Mouse (Mus musculus): Measurements from ENCODE around the gene Lrrc2. TPM values are rescaled to one million over a fixed set of nuclear protein-coding genes. Genes with fewer than 3 reads are reported as not detected.

The Lrrc2 gene
- total RNA-seq, 2 experiments from 2014 or later = 239 to 298 TPM

- no peak for DNase-seq
Measured at GRCm38 (mm10) chr9:110947900-110948299, 3.4 kb upstream of the Lrrc2 start.

- DNase-seq = no peak
Measured at GRCm38 (mm10) chr9:110948813-110949310, 2.5 kb upstream of the Lrrc2 start.

- DNase-seq = no peak
Measured at GRCm38 (mm10) chr9:110950109-110950508, 1.2 kb upstream of the Lrrc2 start.

- no peak for DNase-seq
Measured at GRCm38 (mm10) chr9:110951866-110952265, 521 bp downstream of the Lrrc2 start.

GRCm38 (mm10) chr9:110952398-110952797 is 1.1 kb downstream of the Lrrc2 start:
- peak; percentile 47 to 63 for DNase-seq

GRCm38 (mm10) chr9:110952931-110953549 is 1.7 kb downstream of the Lrrc2 start:
- DNase-seq = no peak

GRCm38 (mm10) chr9:110953550-110954461 is 2.5 kb downstream of the Lrrc2 start:
- peak; percentile 80 to 91 for DNase-seq

GRCm38 (mm10) chr9:110954681-110955445 is 3.5 kb downstream of the Lrrc2 start:
- DNase-seq = no peak

- peak; percentile 72 to 87 for DNase-seq
Measured at GRCm38 (mm10) chr9:110955962-110956361, 4.6 kb downstream of the Lrrc2 start.

GRCm38 (mm10) chr9:110959669-110960068 is 8.3 kb downstream of the Lrrc2 start:
- no peak for DNase-seq

- no peak for DNase-seq
Measured at GRCm38 (mm10) chr9:110960230-110961149, 9.1 kb downstream of the Lrrc2 start.

GRCm38 (mm10) chr9:110961386-110961785 is 10.0 kb downstream of the Lrrc2 start:
- DNase-seq = no peak

- DNase-seq = peak; percentile 80 to 81
Measured at GRCm38 (mm10) chr9:110963566-110964115, 12.3 kb downstream of the Lrrc2 start.

- no peak for DNase-seq
Measured at GRCm38 (mm10) chr9:110965062-110965909, 13.9 kb downstream of the Lrrc2 start.

GRCm38 (mm10) chr9:110965910-110966231 is 14.5 kb downstream of the Lrrc2 start:
- no peak for DNase-seq

- no peak for DNase-seq
Measured at GRCm38 (mm10) chr9:110979411-110979810, 28.1 kb downstream of the Lrrc2 start.

GRCm38 (mm10) chr9:110982351-110982750 is 31.0 kb downstream of the Lrrc2 start:
- no peak for DNase-seq

- no peak for DNase-seq
Measured at GRCm38 (mm10) chr9:110984096-110984495, 32.8 kb downstream of the Lrrc2 start.

GRCm38 (mm10) chr9:110985541-110985940 is 34.2 kb downstream of the Lrrc2 start:
- DNase-seq = no peak

- no peak for DNase-seq
Measured at GRCm38 (mm10) chr9:110985951-110986350, 34.6 kb downstream of the Lrrc2 start.
